Mouse (Mus musculus) lung, adult 2 months (tissue): ENCODE results near the gene Smtnl2.

Experiments used
- CTCF ChIP-seq: fragments of 200-500 bp; IDR thresholded peaks from 2 replicates; pipeline ENCODE4 v1.5.1; 2011; ENCODE audit warnings: mild to moderate bottlenecking, low read length, control low read depth; ENCODE audit not compliant: insufficient read depth
- POLR2A ChIP-seq: fragments of 200-500 bp; IDR thresholded peaks from 2 replicates; pipeline ENCODE4 v1.6.1; 2011; ENCODE audit warnings: low read depth, mild to moderate bottlenecking, control low read depth, low read length, borderline replicate concordance; ENCODE audit errors: extremely low read depth

GRCm38 (mm10) chr11:72423686-72424085 lies 12.2 kb upstream of the Smtnl2 start:
- no peak for TF ChIP-seq CTCF
- no peak for TF ChIP-seq POLR2A
